8 mouse cellular contexts compared by ENCODE assay signal in genomic region chr10:121739548-121740505, GRCm38 (mm10). TPM values are rescaled to one million over a fixed set of nuclear protein-coding genes. Genes with fewer than 3 reads are reported as not detected.
DNase-seq lines count a peak whose midpoint lies in the region; ATAC-seq lines count a peak whose summit lies in the region.

TSS of gene BC048403 (plus strand) at chr10:121739937.

- peak within 1 kb of the TSS; percentile 97 for H3K4me2 ChIP-seq in heart, embryonic 16.5 days (ENCODE audit: low read depth, low read length)
- H3K4me2 ChIP-seq in liver, embryonic 15.5 days, result peak within 1 kb of the TSS; percentile 96
- H3K4me2 ChIP-seq in neural tube, embryonic 12.5 days (replicated peaks), result peak within 1 kb of the TSS; percentile 75

- peak within 1 kb of the TSS; percentile 94 for H3K27ac ChIP-seq in forebrain, embryonic 10.5 days
- H3K27ac ChIP-seq in heart, embryonic 16.5 days (ENCODE audit: low read length), result no peak within 1 kb of the TSS
- peak within 1 kb of the TSS; percentile 72 for H3K27ac ChIP-seq in liver, embryonic 15.5 days (replicated peaks)
- H3K27ac ChIP-seq in neural tube, embryonic 12.5 days, result peak within 1 kb of the TSS; percentile 8; the same call in 1 of the 2 replicates

- peak; percentile 84 for ATAC-seq in CD4-positive, CD25-positive, alpha-beta regulatory T cell, adult 4 months
- peak; percentile 90 for ATAC-seq in heart, embryonic 16.5 days (replicated peaks; ENCODE audit: extremely low read depth, insufficient read depth, low FRiP score)
- peak; percentile 93 for ATAC-seq in liver, embryonic 15.5 days (ENCODE audit: insufficient read depth)
- peak; percentile 92 for ATAC-seq in neural tube, embryonic 12.5 days (ENCODE audit: low FRiP score, low read depth)

- DNase-seq in c-Kit-negative CD71-positive TER-119-positive erythroid progenitor cells, embryonic 14.5 days (ENCODE audit: low read depth, low spot score), result peak; percentile 69
- DNase-seq in forebrain, embryonic 10.5 days (ENCODE audit: extremely low spot score, low spot score), result peak; percentile 87
- peak; percentile 81 to 93 for DNase-seq in kidney, postnatal 36 days
- peak; percentile 67 for DNase-seq in telencephalon, adult 2 months (ENCODE audit: low read depth, low spot score)

- no peaks in the 10 kb centered on the region for H3K27me3 ChIP-seq in forebrain, embryonic 10.5 days (ENCODE audit: poor library complexity, severe bottlenecking)
- no peaks in the 10 kb centered on the region for H3K27me3 ChIP-seq in heart, embryonic 16.5 days (ENCODE audit: control insufficient read depth, insufficient read depth, low read length)
- H3K27me3 ChIP-seq in liver, embryonic 15.5 days, result no peaks in the 10 kb centered on the region
- H3K27me3 ChIP-seq in neural tube, embryonic 12.5 days (replicated peaks), result no peaks in the 10 kb centered on the region

- WGBS in forebrain, embryonic 10.5 days, result under 1% methylated on average over 68 of the region's 68 CpGs
- under 1% methylated on average over 68 of the region's 68 CpGs for WGBS in heart, embryonic 16.5 days
- WGBS in liver, embryonic 15.5 days (ENCODE audit: insufficient replicate concordance), result under 1% methylated on average over 66 of the region's 68 CpGs
- WGBS in neural tube, embryonic 12.5 days, result under 1% methylated on average over 66 of the region's 68 CpGs

- H3K9ac ChIP-seq in heart, embryonic 16.5 days (ENCODE audit: low read length), result peak within 1 kb of the TSS; percentile 84
- peak within 1 kb of the TSS; percentile 62 for H3K9ac ChIP-seq in liver, embryonic 15.5 days
- peak within 1 kb of the TSS; percentile 67 for H3K9ac ChIP-seq in neural tube, embryonic 12.5 days

- peak within 1 kb of the TSS; percentile 86 for H3K4me3 ChIP-seq in forebrain, embryonic 10.5 days
- H3K4me3 ChIP-seq in heart, embryonic 16.5 days (ENCODE audit: low read length), result peak within 1 kb of the TSS; percentile 92
- H3K4me3 ChIP-seq in liver, embryonic 15.5 days (replicated peaks), result peak within 1 kb of the TSS; percentile 87
- H3K4me3 ChIP-seq in neural tube, embryonic 12.5 days, result peak within 1 kb of the TSS; percentile 80

- H3K9me3 ChIP-seq in forebrain, embryonic 10.5 days, result no peaks in the 10 kb centered on the region
- H3K9me3 ChIP-seq in heart, embryonic 16.5 days (replicated peaks; ENCODE audit: control insufficient read depth, low read length), result no peaks in the 10 kb centered on the region
- H3K9me3 ChIP-seq in liver, embryonic 15.5 days (replicated peaks), result no peaks in the 10 kb centered on the region
- H3K9me3 ChIP-seq in neural tube, embryonic 12.5 days, result 0 out of 2 replicates have a peak, but pooled peaks cover 6% of the 10 kb centered on the region

- H3K36me3 ChIP-seq in forebrain, embryonic 10.5 days (replicated peaks), result peaks cover 6% of the 10 kb centered on the region
- H3K36me3 ChIP-seq in heart, embryonic 16.5 days (ENCODE audit: control insufficient read depth, insufficient read depth), result no peaks in the 10 kb centered on the region
- peaks cover 7% of the 10 kb centered on the region; the same call in 1 of the 2 replicates for H3K36me3 ChIP-seq in liver, embryonic 15.5 days (replicated peaks)
- no peaks in the 10 kb centered on the region for H3K36me3 ChIP-seq in neural tube, embryonic 12.5 days

- H3K4me1 ChIP-seq in forebrain, embryonic 10.5 days, result peaks cover 26% of the 10 kb centered on the region
- H3K4me1 ChIP-seq in heart, embryonic 16.5 days (ENCODE audit: control insufficient read depth, insufficient read depth, low read length), result peaks cover 4% of the 10 kb centered on the region; the same call in 1 of the 2 replicates
- H3K4me1 ChIP-seq in liver, embryonic 15.5 days (replicated peaks), result peaks cover 19% of the 10 kb centered on the region
- H3K4me1 ChIP-seq in neural tube, embryonic 12.5 days, result peaks cover 4% of the 10 kb centered on the region

RNA-seq across cellular contexts. Expression of gene BC048403, which starts in this region (rescaled TPM):
- 1 to 10 TPM; 4.1 to 5.5 TPM for polyA plus RNA-seq in CD4-positive, CD25-positive, alpha-beta regulatory T cell, adult 4 months (2017; shearing (Covaris generic))
- 3.3 and 3.5 TPM in 2 replicates for polyA plus RNA-seq in forebrain, embryonic 10.5 days (2016; fragmentation: Nextera tagmentation; extraction: Ambion mirVana)
- polyA plus RNA-seq in heart, embryonic 16.5 days (2015; fragmentation: Nextera tagmentation; extraction: Ambion mirVana), result 1.6 and 1.9 TPM in 2 replicates
- 1.2 and 1.6 TPM in 2 replicates for polyA plus RNA-seq in liver, embryonic 15.5 days (2015; fragmentation: Nextera tagmentation; extraction: Ambion mirVana)
- polyA plus RNA-seq in neural tube, embryonic 12.5 days (2016; fragmentation: Nextera tagmentation; extraction: Ambion mirVana), result 2.3 and 2.4 TPM in 2 replicates
